ENCODE assay signal across 22 mouse cellular contexts in genomic region chr2:68229081-68229480, GRCm38 (mm10).
"Had no signal": no experiment of that assay in that cellular context is flagged by ENCODE, and none has a peak within 500 bp of the region (broad histone marks: within the 10 kb centered on the region; RNA-seq: fewer than 3 reads in every experiment).

No protein-coding gene starts in this region.

- H3K27ac ChIP-seq: heart, embryonic 10.5 days; hindbrain, embryonic 13.5 days; hindbrain, embryonic 15.5 days; kidney, postnatal 0 days; limb, embryonic 13.5 days; limb, embryonic 15.5 days; liver, embryonic 12.5 days; liver, embryonic 14.5 days had no signal

- H3K9ac ChIP-seq: heart, embryonic 12.5 days; hindbrain, embryonic 13.5 days; hindbrain, embryonic 15.5 days; limb, embryonic 13.5 days; limb, embryonic 15.5 days; liver, embryonic 12.5 days; liver, embryonic 14.5 days had no signal

- ATAC-seq: forebrain, embryonic 16.5 days; liver, embryonic 12.5 days had no signal

- H3K36me3 ChIP-seq: hindbrain, embryonic 13.5 days; hindbrain, embryonic 15.5 days; limb, embryonic 15.5 days; liver, embryonic 12.5 days had no signal

- H3K27me3 ChIP-seq: heart, embryonic 12.5 days; hindbrain, embryonic 13.5 days; hindbrain, embryonic 15.5 days; limb, embryonic 13.5 days; limb, embryonic 15.5 days; liver, embryonic 12.5 days had no signal

- DNase-seq: gastrocnemius, postnatal 14 days; gastrocnemius, postnatal 36 days; heart, adult 18-20 months; heart, postnatal 10 days; heart, postnatal 36 days; kidney, adult 11 months; kidney, adult 8-10 months; kidney, postnatal 14 days; kidney, postnatal 36 days; layer of hippocampus, adult 9-11 months; layer of hippocampus, postnatal 36 days; left cerebral cortex, postnatal 4 days had no signal

- H3K4me1 ChIP-seq: hindbrain, embryonic 13.5 days; hindbrain, embryonic 15.5 days; limb, embryonic 13.5 days; limb, embryonic 15.5 days; liver, embryonic 12.5 days had no signal

- H3K9me3 ChIP-seq: heart, embryonic 10.5 days; heart, embryonic 12.5 days; hindbrain, embryonic 13.5 days; hindbrain, embryonic 15.5 days; limb, embryonic 13.5 days; limb, embryonic 15.5 days; liver, embryonic 12.5 days had no signal

- H3K4me3 ChIP-seq: heart, embryonic 10.5 days; heart, embryonic 12.5 days; hindbrain, embryonic 13.5 days; hindbrain, embryonic 15.5 days; limb, embryonic 13.5 days; limb, embryonic 15.5 days; liver, embryonic 12.5 days had no signal

- H3K4me2 ChIP-seq: heart, embryonic 12.5 days; hindbrain, embryonic 13.5 days; hindbrain, embryonic 15.5 days; limb, embryonic 13.5 days; limb, embryonic 15.5 days; liver, embryonic 12.5 days had no signal
